Mouse (Mus musculus) lung, adult 2 months (tissue): Measurements from ENCODE around the gene Map2k3. TPM values are rescaled to one million over a fixed set of nuclear protein-coding genes. Genes with fewer than 3 reads are reported as not detected.
"Not testable (repeated sequence)": the region's sequence is repeated elsewhere in the genome, so short reads cannot be mapped to it uniquely, and the experiment has no call there.

Experiments used
- DNase-seq: peaks from one replicate; pipeline ENCODE4 v3.0.0; 2022
- H3K4me1 ChIP-seq: fragments of 200-500 bp; 2 replicates; pipeline ENCODE4 v1.6.1; 2011; ENCODE audit warnings: low read length; ENCODE audit not compliant: control insufficient read depth, insufficient read depth
- H3K4me3 ChIP-seq: fragments of 200-500 bp; replicated peaks from 2 replicates; pipeline ENCODE3; 2011; ENCODE audit warnings: low read depth, mild to moderate bottlenecking, control low read depth, low read length; ENCODE audit errors: extremely low read depth
- CTCF ChIP-seq: fragments of 200-500 bp; IDR thresholded peaks from 2 replicates; pipeline ENCODE4 v1.5.1; 2011; ENCODE audit warnings: mild to moderate bottlenecking, low read length, control low read depth; ENCODE audit not compliant: insufficient read depth
- POLR2A ChIP-seq: fragments of 200-500 bp; IDR thresholded peaks from 2 replicates; pipeline ENCODE4 v1.6.1; 2011; ENCODE audit warnings: low read depth, mild to moderate bottlenecking, control low read depth, low read length, borderline replicate concordance; ENCODE audit errors: extremely low read depth
- WGBS: fragments of 180-500 bp; shearing (Covaris S2); methylation state at CpG from one replicate; pipeline ENCODE4 v1.1.7; 2018; 5-methylcytosine and 5-hydroxymethylcytosine counted together
- polyA plus RNA-seq: library from polyadenylated mRNA; depleted of rRNA; stranded (reverse); fragments of >200 nt; gene quantifications from 2 replicates; pipeline ENCODE4 v1.2.3, GENCODE M21; 2012; rRNA removed

Gene Map2k3
- polyA plus RNA-seq, result 29.4 and 48.0 TPM in 2 replicates

DNA sequence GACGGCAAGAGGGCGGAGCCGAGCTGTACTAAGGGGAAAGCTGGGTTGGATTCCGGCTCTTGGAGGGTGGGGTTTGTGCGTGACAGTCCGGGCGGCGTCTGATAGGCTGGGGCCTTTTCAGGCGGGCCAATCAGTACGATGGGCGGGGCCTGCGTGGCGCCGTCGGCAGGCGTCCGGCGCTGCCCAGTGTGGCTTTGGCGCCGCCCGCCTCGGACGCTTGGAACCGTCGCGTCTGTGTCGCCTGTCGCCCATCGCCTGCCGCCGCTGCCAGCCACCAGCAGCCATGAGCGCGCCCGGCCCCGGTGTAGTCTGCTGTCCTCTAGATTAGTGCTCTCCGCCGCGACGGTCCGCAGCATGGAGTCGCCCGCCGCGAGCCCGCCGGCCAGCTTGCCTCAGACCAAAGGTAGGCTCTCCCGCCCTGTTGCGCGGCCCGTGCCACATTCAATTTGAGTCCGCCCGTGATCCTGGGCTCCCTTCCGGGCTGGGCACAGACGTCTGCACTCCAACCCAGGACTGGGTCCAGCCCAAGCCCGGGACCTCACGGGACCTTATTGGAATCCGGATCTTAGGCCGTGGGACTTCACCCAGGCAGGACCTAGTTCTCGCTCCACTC is at the start of gene Map2k3:
Gene Map2k3 (plus strand): TSS at position 165 of the 613 bp plus-strand sequence.
- under 1% methylated on average over 58 of the region's 59 CpGs for WGBS

DNA sequence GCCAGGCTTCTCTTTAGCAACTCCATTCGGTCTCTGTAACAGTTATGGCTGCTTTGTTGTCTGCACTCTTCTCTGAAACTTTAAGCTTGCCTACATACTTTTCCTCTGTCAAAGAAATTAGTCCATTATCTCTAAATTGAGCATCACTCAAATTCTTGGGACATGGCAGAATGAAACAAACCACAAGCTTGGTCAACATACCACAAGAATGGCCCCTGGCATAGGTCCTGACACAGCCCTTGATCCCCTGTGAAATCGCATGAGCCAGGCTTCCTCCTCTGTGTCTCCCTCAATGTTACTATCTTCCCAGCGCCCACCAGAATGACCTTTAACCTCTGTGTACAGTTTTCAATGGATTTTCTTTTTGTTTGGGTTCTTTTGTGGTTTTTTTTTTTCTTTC is 49.4 kb upstream of the Map2k3 start:
- no peak for DNase-seq

More for the DNA sequence above, at the start of gene Map2k3:
- DNase-seq, result peak; percentile 94
- Histone ChIP-seq H3K4me3 (peak within 1 kb of the TSS; percentile 84), H3K4me1 (peaks cover 41% of the 10 kb centered on the region)
- TF ChIP-seq POLR2A (peak; percentile 83), CTCF (no peak)

DNA sequence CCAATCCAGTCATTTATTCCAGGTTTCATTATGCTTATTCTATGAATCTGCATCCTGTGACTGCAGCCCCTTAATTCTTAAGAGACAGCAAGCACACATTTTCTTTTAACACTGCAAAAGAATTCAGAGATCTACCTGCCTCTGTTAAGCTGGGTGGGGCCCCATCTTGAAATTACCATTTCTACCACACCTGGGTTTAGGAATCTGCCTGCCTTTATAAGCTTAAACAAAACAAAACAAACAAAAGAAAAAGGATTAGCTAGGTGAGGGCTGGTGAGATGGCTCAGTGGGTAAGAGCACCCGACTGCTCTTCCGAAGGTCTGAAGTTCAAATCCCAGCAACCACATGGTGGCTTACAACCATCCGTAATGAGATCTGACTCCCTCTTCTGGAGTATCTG is 44.8 kb upstream of the Map2k3 start:
- not testable (repeated sequence) for DNase-seq, H3K4me1 ChIP-seq, H3K4me3 ChIP-seq
- 70% methylated on average over 3 of the region's 3 CpGs for WGBS

More for the DNA sequence above, 49.4 kb upstream of the Map2k3 start:
- peaks cover 3% of the 10 kb centered on the region; the same call in 1 of the 2 replicates for H3K4me1 ChIP-seq
- 74% methylated on average over 3 of the region's 3 CpGs for WGBS
- TF ChIP-seq POLR2A (no peak), CTCF (no peak)
- no peak overlapping the region for H3K4me3 ChIP-seq

DNA sequence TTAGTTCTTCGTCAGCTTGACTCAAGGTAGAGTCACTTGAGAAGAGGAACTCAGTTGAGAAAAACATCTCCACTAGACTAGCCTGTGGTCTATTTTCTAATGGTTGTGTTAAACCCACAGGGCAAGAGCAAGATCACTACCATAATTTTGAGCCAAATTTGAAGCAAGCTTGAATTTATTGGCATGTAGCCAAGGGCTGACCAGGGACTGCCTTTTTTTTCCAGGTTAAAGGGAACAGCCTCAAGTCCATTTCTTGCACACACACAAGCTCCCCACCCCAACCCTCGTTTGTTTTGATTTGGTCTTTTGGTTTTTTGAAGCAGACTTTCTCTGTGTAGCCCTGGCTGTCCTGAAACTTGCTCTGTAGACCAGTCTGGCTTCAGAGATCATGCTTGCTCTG is 42.0 kb upstream of the Map2k3 start:
- H3K4me3 ChIP-seq, result no peak overlapping the region
- TF ChIP-seq POLR2A (no peak), CTCF (no peak)
- 50% methylated on average over 2 of the region's 2 CpGs for WGBS
- no peak for DNase-seq
- no peaks in the 10 kb centered on the region; the same call in 1 of the 2 replicates for H3K4me1 ChIP-seq

DNA sequence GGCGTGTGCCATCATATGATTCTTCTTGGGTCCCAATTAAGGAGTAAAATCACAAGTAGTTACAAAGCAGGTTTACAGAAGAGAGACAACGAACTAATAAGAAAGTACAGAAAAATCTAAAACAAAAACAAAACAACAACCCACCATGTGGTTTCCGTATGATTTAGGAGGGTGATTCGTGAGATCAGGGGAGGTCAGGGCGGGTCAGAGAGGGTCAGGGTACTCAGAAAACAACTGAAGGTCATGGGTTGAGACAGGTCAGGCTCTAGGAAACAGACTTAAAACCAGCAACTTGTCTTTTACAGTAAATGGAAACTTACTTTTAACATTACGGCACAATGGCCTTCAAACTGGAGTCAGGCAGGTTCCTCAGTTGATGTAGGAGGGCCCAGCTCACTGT is 41.5 kb upstream of the Map2k3 start:
- WGBS, result 56% methylated on average over 6 of the region's 6 CpGs
- no peak for TF ChIP-seq POLR2A
- peak overlapping the region; percentile 1 for H3K4me3 ChIP-seq
- no peaks in the 10 kb centered on the region; the same call in 1 of the 2 replicates for H3K4me1 ChIP-seq
- no peak for DNase-seq

DNA sequence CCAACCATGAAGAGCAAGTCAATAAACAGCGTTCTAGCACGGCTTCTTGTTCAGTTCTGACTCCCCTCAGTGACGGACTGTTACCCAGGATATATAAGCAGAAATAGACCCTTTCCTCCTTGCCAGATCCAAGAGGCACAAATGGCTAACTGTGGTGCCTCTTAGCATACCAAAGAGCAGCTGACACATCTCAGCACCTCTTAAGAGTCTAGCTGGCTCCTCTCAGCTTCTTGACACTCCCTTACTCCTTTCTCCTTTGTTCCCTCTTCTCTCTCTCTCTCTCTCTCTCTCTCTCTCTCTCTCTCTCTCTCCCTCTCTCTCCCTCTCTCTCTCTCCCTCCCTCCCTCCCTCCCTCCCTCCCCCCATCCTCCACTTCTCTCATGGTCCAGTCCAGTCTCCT is 41.1 kb upstream of the Map2k3 start:
- no peak for TF ChIP-seq CTCF
- TF ChIP-seq POLR2A, result no peak
- WGBS, result 51% methylated on average over 3 of the region's 3 CpGs
- no peak for DNase-seq

DNA sequence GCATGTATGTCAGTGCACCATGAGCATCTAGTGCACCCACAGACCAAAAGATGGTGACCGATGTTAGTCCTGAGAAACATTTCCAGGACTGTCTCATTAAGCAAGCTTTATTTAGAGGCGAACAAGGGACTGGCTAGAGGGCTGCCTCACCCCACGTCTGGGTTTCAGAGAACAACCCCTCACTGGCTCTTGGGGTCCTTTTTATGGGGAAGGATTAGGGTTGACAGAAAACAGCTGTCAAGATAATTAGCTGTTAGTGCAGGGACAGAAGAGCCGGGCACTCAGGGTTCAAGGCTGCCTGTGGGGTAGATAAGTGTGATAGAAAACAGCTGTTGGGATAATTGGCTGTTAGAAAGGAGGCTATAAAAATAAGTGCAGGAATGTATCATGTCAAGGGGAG is 35.9 kb upstream of the Map2k3 start:
- Histone ChIP-seq H3K4me3 (no peak overlapping the region), H3K4me1 (no peaks in the 10 kb centered on the region)
- TF ChIP-seq POLR2A (no peak), CTCF (no peak)
- DNase-seq, result no peak
- 31% methylated on average over 4 of the region's 4 CpGs for WGBS

More for the DNA sequence above, 41.1 kb upstream of the Map2k3 start:
- Histone ChIP-seq H3K4me3 (peak overlapping the region; percentile 1), H3K4me1 (no peaks in the 10 kb centered on the region; the same call in 1 of the 2 replicates)

DNA sequence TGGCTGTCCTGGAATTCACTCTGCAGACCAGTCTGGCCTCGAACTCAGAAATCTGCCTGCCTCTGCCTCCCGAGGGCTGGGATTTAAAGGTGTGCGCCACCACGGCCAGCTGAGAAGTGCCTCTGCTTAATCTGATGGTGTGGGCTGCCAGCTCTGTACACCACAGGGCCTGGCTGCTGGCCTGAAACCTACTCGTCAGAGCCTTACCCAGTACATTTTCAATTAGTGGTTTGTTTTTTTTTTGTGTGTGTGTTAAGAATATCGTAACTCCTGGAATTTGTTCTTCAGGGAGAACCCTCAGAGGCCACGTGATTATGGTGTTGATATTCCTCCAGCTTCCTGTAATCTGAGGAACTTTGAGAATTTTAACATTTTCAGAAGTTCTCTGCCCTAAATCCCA is 29.8 kb upstream of the Map2k3 start:
- TF ChIP-seq POLR2A (no peak), CTCF (no peak)
- no peak overlapping the region for H3K4me3 ChIP-seq
- H3K4me1 ChIP-seq, result no peaks in the 10 kb centered on the region
- no peak for DNase-seq
- 65% methylated on average over 7 of the region's 7 CpGs for WGBS

DNA sequence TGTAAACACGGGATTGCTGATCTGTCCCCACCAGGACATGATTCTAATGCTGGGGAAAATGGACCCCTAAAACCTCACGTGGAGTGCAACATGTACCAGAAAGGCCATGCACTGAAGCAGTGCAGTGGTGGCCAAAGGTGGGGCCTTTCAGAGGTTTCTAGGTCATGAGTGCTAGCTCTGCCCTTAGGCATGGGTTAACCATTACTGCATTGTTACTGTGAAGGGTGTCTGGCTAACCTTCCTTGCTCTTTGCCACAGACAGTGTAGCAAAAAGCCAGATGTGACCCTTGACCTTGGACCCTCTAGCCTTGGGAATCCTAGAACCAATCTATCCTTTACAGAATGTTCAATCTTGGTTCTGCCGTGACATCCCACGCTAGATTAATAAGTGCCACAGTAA is 29.3 kb upstream of the Map2k3 start:
- H3K4me3 ChIP-seq, result no peak overlapping the region
- TF ChIP-seq CTCF, result no peak
- TF ChIP-seq POLR2A, result no peak
- no peak for DNase-seq
- 64% methylated on average over 4 of the region's 4 CpGs for WGBS
- no peaks in the 10 kb centered on the region for H3K4me1 ChIP-seq

DNA sequence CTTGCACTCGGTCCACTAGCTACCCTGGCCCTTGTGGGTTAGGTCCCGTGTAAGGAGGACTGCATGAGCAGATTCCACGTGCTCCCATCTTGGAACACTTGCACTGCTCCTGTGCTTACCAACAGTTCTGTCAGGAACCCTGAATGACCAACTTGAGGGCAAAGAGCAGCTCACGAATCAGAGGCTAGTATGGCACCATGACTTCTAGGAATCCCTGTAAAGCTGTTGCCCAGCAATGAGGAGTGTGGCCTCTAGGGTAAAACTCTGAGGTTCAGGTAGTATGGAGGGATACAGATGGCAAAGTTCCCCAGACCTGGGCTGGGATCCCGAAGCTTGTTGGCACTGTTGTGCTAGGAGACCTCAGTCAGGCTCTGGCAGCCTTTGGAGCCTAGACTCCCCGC is 28.2 kb upstream of the Map2k3 start:
- no peak overlapping the region for H3K4me3 ChIP-seq
- 88% methylated on average over 6 of the region's 6 CpGs for WGBS
- no peak for TF ChIP-seq POLR2A

More for the DNA sequence above, 28.2 kb upstream of the Map2k3 start:
- no peak for DNase-seq
- H3K4me1 ChIP-seq, result no peaks in the 10 kb centered on the region
